Mouse (Mus musculus) neural tube, embryonic 10.5 days (tissue): ENCODE data around the gene Cltc.

Experiments
- DNase-seq: peaks from one replicate; pipeline ENCODE4 v3.0.0-alpha.2; 2017; ENCODE audit warnings: low spot score; ENCODE audit errors: extremely low spot score

The Cltc gene

GRCm38 (mm10) chr11:86683395-86684125, 73.8 kb downstream of the Cltc start, which contains the start of the genes Vmp1 and Ptrh2:
Gene Vmp1 (minus strand): TSS chr11:86683836.
Gene Ptrh2 (plus strand): TSS chr11:86683985.
- peak; percentile 95 for DNase-seq

DNA sequence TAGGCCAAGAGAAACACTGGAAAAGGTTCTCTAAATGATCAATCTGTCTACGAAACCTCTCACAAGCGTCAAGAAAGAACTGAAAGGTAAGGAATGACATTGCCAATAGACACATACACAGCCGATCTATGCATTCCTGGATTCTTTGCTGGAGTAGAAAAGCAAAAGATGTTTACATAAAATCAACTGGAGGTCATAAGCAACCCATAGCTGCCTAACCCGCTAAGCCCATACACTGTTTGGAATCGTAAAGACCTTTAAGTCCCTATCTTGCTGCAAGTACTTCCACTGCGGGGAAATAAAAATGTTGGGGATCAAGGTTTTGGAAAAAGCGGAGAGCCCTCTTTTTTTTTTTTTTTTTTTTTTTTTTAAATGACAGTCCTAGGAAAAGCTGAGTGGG, 74.5 kb downstream of the Cltc start:
- no peak for DNase-seq

GRCm38 (mm10) chr11:86681423-86681822, 75.9 kb downstream of the Cltc start:
- no peak for DNase-seq

GRCm38 (mm10) chr11:86680729-86681128, 76.6 kb downstream of the Cltc start:
- no peak for DNase-seq

DNA sequence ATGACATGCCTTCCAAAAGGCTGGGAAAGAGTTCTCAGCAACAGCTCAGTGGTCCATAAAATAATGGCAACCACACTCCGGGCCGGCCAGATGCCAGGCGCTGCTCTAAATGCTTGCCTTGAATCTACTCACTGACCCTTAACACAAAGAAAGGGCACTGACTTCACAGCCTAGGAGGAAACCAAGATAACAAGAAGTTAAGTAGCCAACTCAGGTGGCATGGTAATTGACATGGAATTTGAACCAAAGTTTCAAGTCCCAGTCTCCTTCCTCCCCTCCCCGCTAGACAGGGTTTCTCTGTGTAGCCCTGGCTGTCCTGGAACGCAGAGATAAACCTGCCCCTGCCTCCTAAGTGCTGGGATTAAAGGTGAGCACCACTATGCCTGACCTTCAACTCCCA, 78.4 kb downstream of the Cltc start:
- DNase-seq = no peak

DNA sequence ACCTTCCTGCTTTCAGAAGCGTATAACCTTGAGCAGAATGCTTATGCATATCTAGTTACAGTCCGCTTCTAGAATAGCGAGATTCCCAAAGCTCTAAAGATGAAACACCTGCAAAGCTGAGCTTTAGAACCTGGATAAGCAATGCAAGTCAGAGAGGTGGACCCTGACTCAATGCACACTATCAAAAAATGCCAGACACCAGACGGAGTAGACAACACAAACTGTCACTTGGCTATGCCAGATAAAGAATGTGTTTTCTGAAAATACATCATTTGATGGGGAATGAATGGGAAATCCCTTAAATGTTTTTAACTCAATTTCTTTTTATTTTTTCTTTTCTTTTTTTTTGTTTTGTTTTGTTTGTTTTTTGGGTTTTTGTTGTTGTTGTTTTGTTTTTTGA, 81.8 kb downstream of the Cltc start:
- DNase-seq = no peak

- no peak for DNase-seq
Observed at GRCm38 (mm10) chr11:86672772-86673171, 84.6 kb downstream of the Cltc start.

GRCm38 (mm10) chr11:86671041-86671675, 86.2 kb downstream of the Cltc start:
- DNase-seq = no peak

- DNase-seq = no peak
Observed at GRCm38 (mm10) chr11:86668169-86668568, 89.2 kb downstream of the Cltc start.

DNA sequence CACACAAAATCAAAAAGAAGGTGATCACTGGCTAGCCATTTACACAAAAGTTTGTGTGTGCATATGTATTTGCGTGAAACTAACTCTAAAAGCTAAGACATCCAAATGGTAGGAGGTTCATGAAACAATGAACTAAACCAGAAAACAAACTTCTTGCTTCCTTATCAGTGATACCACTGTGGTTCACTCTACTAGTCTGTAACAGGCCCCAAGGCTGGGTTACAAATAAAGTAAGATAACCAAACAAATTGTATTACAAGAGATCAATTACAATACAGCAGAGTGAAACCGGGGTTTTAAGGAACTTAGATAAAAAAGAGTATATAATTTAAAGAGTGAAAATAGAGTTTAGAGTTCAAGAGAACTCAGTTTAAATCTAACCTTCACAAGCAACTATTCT, 89.8 kb downstream of the Cltc start:
- DNase-seq = no peak

DNA sequence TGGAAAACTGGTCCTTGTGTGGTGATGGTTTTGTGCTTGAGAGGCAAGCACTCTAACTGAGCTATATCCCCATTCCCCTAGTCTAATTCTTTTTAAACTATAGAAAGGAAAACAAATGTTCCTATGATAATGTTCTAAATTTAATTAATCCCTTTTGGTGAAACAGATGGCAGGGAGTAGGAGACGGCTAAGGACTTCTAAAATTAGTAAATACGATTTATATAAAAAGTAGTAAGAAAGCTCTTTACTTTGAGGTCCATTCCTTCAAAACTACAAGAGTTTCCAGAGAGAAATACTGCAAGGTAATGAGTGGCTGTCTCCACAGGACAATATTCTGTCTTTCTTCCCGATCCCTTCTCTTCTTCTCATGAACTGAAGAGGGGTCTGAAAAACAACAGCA, 93.0 kb downstream of the Cltc start:
- no peak for DNase-seq

DNA sequence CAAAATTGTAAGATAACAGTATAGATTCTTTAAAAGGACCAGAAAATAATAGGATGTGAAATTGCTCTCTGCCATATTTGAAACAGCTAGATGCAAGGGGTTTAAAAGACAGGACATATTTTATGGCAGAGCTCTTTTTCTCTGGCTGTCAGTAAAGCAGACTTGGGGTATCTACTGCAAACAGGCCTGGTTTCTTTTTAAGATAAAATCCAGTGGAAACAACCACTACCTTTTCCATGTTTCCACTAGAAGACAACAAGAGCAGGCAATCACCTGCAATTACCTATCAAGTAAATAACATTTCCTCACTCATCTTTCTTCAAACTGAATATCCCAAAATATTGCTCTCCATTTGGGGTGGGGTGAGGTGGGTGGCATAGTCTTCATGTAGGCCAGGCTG, 93.4 kb downstream of the Cltc start:
- DNase-seq = no peak

DNA sequence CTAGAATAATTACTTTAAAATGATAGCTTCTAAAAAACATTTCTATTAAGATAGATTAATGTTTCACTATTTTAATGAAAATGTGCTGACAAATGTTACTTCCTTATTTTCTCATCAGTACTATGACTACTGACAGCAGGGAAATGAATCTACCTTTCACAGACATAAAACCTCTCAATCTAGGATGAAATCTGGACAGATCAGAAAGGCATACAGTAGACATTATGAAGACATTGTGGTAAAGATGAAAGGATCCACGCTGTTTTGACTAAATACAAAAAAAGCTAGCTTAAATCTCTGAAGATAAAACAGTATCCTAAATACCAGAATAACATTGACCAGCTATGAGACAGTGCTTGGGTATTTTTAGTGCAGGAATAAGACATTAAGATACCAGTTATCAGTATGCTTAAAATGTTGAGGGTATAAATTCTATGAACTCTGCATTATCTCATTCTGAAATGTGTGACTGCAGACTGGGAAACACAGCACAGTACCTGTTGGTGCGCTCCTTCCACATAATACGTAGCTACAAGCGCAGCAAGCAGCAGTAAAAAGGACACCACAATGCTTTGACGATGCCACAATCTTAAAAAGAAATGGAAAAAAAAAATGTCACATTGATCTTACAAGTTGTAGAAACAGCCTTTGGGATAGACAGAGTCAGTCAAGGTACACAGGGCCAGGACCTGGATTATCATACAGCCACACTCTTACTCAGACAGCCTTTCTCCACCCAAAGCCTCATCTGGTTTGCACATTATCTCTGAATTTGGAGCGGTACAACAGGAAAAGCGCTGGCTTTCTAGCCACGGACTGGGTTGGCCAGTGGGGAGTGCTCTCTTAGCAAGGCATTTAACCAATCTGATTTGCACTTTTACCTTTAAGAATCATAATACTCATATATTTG, 94.1 kb downstream of the Cltc start:
- DNase-seq = no peak

DNA sequence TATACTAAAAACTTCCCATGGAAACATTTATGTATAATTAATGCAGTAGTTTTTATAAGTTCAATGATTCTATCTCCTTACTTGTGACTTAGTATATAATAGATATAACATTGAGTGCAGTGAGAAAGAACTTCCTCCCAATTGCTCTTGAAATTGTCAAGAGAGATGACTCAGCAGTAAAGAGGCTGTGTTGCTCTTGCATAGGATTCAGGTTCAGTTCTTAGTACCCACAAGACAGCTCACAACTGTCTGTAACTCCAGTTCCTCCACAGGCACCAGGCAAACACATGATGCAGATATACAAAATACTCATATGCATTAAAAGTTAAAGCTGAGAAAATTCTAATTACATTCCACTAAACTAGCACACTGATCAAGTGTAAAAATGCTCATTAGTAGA, 99.5 kb downstream of the Cltc start:
- no peak for DNase-seq

DNA sequence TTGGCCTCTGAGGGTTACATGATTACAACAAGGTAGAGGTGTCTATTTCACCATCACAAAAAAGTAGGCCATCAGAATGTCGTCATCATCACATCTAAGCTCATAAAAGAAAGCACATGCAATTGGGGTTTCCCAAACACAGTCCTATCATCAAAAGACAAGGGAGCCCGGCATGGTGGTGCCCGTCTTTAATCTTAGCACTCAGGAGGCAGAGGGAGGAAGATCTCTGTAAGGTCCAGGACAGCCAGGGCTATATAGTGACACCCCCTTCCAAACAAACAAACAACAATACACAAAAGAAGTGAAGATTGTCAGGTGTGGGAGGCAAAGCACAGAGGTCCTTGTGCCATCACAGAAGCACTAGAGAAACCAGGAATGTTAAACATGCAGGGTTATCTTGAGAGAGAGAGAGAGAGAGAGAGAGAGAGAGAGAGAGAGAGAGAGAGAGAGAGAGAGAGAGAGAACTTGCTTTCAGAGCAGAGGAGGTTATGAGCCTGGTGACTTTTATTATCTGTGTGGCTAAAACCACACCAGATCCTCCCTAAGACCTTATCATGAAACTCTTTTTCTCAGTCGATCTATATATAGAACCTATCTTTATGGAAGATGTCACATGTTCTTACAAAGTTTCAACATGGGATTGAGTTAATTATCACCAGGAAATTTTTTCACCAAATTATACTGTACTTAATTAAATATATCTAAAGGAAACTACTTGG, 100.4 kb downstream of the Cltc start:
- DNase-seq = no peak

- no peak for DNase-seq
Observed at GRCm38 (mm10) chr11:86655671-86656070, 101.7 kb downstream of the Cltc start.

GRCm38 (mm10) chr11:86654096-86654495, 103.3 kb downstream of the Cltc start:
- no peak for DNase-seq

- DNase-seq = no peak
Observed at GRCm38 (mm10) chr11:86653446-86653845, 103.9 kb downstream of the Cltc start.

GRCm38 (mm10) chr11:86652578-86652979, 104.8 kb downstream of the Cltc start:
- DNase-seq = no peak

DNA sequence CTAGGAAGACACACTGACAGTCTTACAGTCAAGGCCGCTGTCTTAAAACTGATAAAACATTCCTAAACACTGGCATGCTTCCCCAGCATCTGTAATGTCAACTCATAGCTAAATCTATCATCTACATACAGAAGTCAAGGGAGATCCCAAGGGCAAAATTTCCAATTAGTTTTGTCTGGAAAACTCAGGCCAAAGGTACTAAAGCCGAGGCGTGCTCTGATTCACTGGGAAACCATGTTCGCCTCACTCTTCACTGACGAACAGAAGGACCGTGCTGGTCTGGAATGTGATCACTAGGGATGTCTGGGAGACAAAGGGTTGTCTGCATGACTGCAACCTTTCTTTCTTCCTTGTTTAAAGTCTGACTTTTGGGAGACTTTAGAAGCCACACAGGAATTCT, 106.7 kb downstream of the Cltc start:
- no peak for DNase-seq

GRCm38 (mm10) chr11:86649542-86649941, 107.8 kb downstream of the Cltc start:
- DNase-seq = no peak
